ENCODE assay signal across 11 mouse cellular contexts in the genomic region with DNA sequence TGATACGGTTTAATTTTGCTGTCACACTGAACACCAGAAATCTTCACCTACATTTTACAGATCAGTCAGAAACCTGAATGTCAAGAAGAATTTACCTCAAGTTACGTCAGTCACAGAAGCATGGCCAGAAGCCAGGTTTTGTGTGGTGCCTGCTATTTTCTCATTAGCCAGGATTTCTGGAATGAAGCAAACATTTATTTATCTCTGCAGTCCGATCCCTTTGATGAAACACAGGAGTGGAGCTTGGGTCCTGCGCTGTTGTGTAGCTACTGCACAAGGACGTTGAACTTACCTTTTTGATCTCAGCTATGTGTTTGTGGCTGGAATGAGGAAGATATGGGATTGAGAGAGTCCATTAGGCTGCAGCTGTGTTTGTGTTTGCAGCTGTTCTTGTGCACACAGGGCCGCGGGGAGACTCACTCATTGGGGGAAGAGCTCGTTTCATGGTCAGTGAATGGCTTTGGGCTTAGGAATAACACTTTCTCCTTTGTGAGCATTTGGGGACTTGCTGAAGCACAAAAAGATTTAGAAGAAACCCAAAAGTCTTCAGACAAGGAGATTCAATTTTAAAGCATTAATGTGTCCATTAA.
DNase-seq lines count a peak whose midpoint lies in the region; ATAC-seq and TF ChIP-seq lines count a peak whose summit lies in the region.
"Had no signal": no experiment of that assay in that cellular context is flagged by ENCODE, and none has a peak within 500 bp of the region (broad histone marks: within the 10 kb centered on the region; RNA-seq: fewer than 3 reads in every experiment).

No protein-coding gene starts in this region.

- no peak for TF ChIP-seq POLR2A in heart, adult 2 months (IDR thresholded peaks at IDR 0.05; ENCODE audit: insufficient read depth, low read depth, low read length)

- H3K9ac ChIP-seq in heart, embryonic 15.5 days, result no peak overlapping the region
- H3K9ac ChIP-seq in heart, adult 2 months (ENCODE audit: low read depth, low read length), result no peak overlapping the region
- H3K9ac ChIP-seq in forebrain, embryonic 16.5 days (replicated peaks; ENCODE audit: low read depth, low read length), result no peak overlapping the region
- H3K9ac ChIP-seq in forebrain, postnatal 0 days, result no peak overlapping the region
- H3K9ac ChIP-seq: liver, embryonic 13.5 days had no signal

- H3K4me2 ChIP-seq in heart, embryonic 15.5 days, result 0 out of 2 replicates have a peak overlapping the region, but pooled peaks have one; percentile 0
- H3K4me2 ChIP-seq in forebrain, embryonic 16.5 days (ENCODE audit: low read length), result no peak overlapping the region
- H3K4me2 ChIP-seq in forebrain, postnatal 0 days (ENCODE audit: low read depth), result no peak overlapping the region
- H3K4me2 ChIP-seq: liver, embryonic 13.5 days had no signal

- no peak for DNase-seq in heart, adult 2 months
- peak; percentile 17 for DNase-seq in embryo, embryonic 9.5 days (ENCODE audit: extremely low spot score)
- DNase-seq in kidney, postnatal 14 days, result peak; percentile 50
- DNase-seq in layer of hippocampus, adult 8-10 months (ENCODE audit: low spot score in 2 of 2), result no peak
- no peak for DNase-seq in forebrain, postnatal 0 days
- DNase-seq: liver, embryonic 13.5 days; lung, postnatal 4 days had no signal

- peaks cover 4% of the 10 kb centered on the region; the same call in 1 of the 2 replicates for H3K4me1 ChIP-seq in heart, embryonic 15.5 days (replicated peaks)
- H3K4me1 ChIP-seq in heart, adult 2 months (ENCODE audit: control insufficient read depth, insufficient read depth, low read length), result no peaks in the 10 kb centered on the region
- no peaks in the 10 kb centered on the region for H3K4me1 ChIP-seq in forebrain, embryonic 16.5 days (replicated peaks; ENCODE audit: control insufficient read depth, insufficient read depth, low read length)
- H3K4me1 ChIP-seq in forebrain, postnatal 0 days (ENCODE audit: insufficient read depth), result no peaks in the 10 kb centered on the region
- H3K4me1 ChIP-seq: liver, embryonic 13.5 days had no signal

- no peak overlapping the region for H3K27ac ChIP-seq in heart, embryonic 15.5 days
- H3K27ac ChIP-seq in heart, adult 2 months, result no peak overlapping the region
- no peak overlapping the region for H3K27ac ChIP-seq in forebrain, embryonic 16.5 days (ENCODE audit: low read length)
- no peak overlapping the region for H3K27ac ChIP-seq in forebrain, postnatal 0 days (ENCODE audit: low read depth, low read length)
- H3K27ac ChIP-seq: liver, embryonic 13.5 days had no signal

- H3K79me2 ChIP-seq in heart, adult 2 months (replicated peaks; ENCODE audit: control insufficient read depth, insufficient read depth, low read length), result no peaks in the 10 kb centered on the region
- no peaks in the 10 kb centered on the region for H3K79me2 ChIP-seq in C2C12 (ENCODE audit: control insufficient read depth, insufficient read depth)

- no peaks in the 10 kb centered on the region for H3K36me3 ChIP-seq in heart, embryonic 15.5 days
- H3K36me3 ChIP-seq in heart, adult 2 months (ENCODE audit: control insufficient read depth, insufficient read depth, low read length), result no peaks in the 10 kb centered on the region
- H3K36me3 ChIP-seq in C2C12 (ENCODE audit: control insufficient read depth, insufficient read depth), result no peaks in the 10 kb centered on the region
- no peaks in the 10 kb centered on the region for H3K36me3 ChIP-seq in forebrain, embryonic 16.5 days (ENCODE audit: control insufficient read depth, insufficient read depth)
- H3K36me3 ChIP-seq in forebrain, postnatal 0 days (ENCODE audit: insufficient read depth), result no peaks in the 10 kb centered on the region
- H3K36me3 ChIP-seq: liver, embryonic 13.5 days had no signal

- intact Hi-C loops in heart, adult 2 months (cut with DNase I), result no loop called here

- no peak for ATAC-seq in heart, embryonic 15.5 days (replicated peaks; ENCODE audit: insufficient number of reproducible peaks, insufficient read depth, low FRiP score, low read depth)
- no peak for ATAC-seq in forebrain, embryonic 16.5 days
- ATAC-seq in forebrain, postnatal 0 days, result no peak
- ATAC-seq: CD4-positive, CD25-positive, alpha-beta regulatory T cell, adult 4 months had no signal

- no peak for TF ChIP-seq CTCF in heart, adult 2 months (IDR thresholded peaks at IDR 0.05)
- no peak for TF ChIP-seq CTCF in C2C12 (IDR thresholded peaks at IDR 0.05; ENCODE audit: control insufficient read depth, insufficient read depth, insufficient read length)
- no peak for TF ChIP-seq CTCF in forebrain, postnatal 0 days (IDR thresholded peaks at IDR 0.05; ENCODE audit: low read depth)

- H3K9me3 ChIP-seq in heart, embryonic 15.5 days (replicated peaks), result no peaks in the 10 kb centered on the region
- no peaks in the 10 kb centered on the region for H3K9me3 ChIP-seq in forebrain, embryonic 16.5 days (ENCODE audit: control insufficient read depth, low read length)
- no peaks in the 10 kb centered on the region for H3K9me3 ChIP-seq in forebrain, postnatal 0 days (ENCODE audit: low read length)
- H3K9me3 ChIP-seq: liver, embryonic 13.5 days had no signal

- no peaks in the 10 kb centered on the region for H3K79me3 ChIP-seq in C2C12 (ENCODE audit: low read depth)

- H3K27me3 ChIP-seq in heart, embryonic 15.5 days, result no peaks in the 10 kb centered on the region
- no peaks in the 10 kb centered on the region for H3K27me3 ChIP-seq in heart, adult 2 months (ENCODE audit: control insufficient read depth, insufficient read depth, low read length)
- H3K27me3 ChIP-seq in C2C12 (ENCODE audit: control insufficient read depth, insufficient read depth, insufficient read length), result no peaks in the 10 kb centered on the region
- H3K27me3 ChIP-seq in forebrain, embryonic 16.5 days (replicated peaks; ENCODE audit: control insufficient read depth, insufficient read depth, low read length), result no peaks in the 10 kb centered on the region
- H3K27me3 ChIP-seq in forebrain, postnatal 0 days (ENCODE audit: insufficient read depth, low read length), result no peaks in the 10 kb centered on the region
- H3K27me3 ChIP-seq: liver, embryonic 13.5 days had no signal

- 41% methylated on average over 8 of the region's 8 CpGs for WGBS in heart, embryonic 15.5 days
- WGBS in heart, adult 2 months, result 45% methylated on average over 8 of the region's 8 CpGs
- 44% methylated on average over 8 of the region's 8 CpGs for WGBS in forebrain, embryonic 16.5 days
- 40% methylated on average over 8 of the region's 8 CpGs for WGBS in forebrain, postnatal 0 days

- no peak for TF ChIP-seq EP300 in heart, adult 2 months (IDR thresholded peaks at IDR 0.05; ENCODE audit: insufficient read depth, low read depth, low read length)

- no peak overlapping the region for H3K4me3 ChIP-seq in heart, embryonic 15.5 days
- no peak overlapping the region for H3K4me3 ChIP-seq in heart, adult 2 months
- no peak overlapping the region for H3K4me3 ChIP-seq in C2C12 (ENCODE audit: insufficient read depth, poor library complexity, severe bottlenecking)
- no peak overlapping the region for H3K4me3 ChIP-seq in forebrain, embryonic 16.5 days (replicated peaks; ENCODE audit: low read length)
- no peak overlapping the region for H3K4me3 ChIP-seq in forebrain, postnatal 0 days (ENCODE audit: low read depth, low read length)
- H3K4me3 ChIP-seq: liver, embryonic 13.5 days had no signal

- H3ac ChIP-seq in C2C12 (ENCODE audit: control insufficient read depth, insufficient read length, low read depth), result no peak overlapping the region

TF ChIP-seq in C2C12, 6 proteins besides CTCF, POLR2A, EP300 and RAD21:
- no peak for TF ChIP-seq USF1 (IDR thresholded peaks at IDR 0.05; ENCODE audit: low read depth)
- peak; percentile 90 for TF ChIP-seq MYOD1 (IDR thresholded peaks at IDR 0.05; ENCODE audit: control insufficient read depth, insufficient read length, low read depth)

Comparison
In these comparisons a context has a peak if more than half of its experiments do, and no peak if none do; other contexts are left out.
1. DNase-seq: peak in embryo, embryonic 9.5 days (single experiment) and kidney, postnatal 14 days (single experiment); none in heart, adult 2 months (0 of 2), layer of hippocampus, adult 8-10 months (0 of 2) and forebrain, postnatal 0 days (single experiment).